Mouse (Mus musculus) MEL (cell line): ENCODE measurements around the gene Pknox2. TPM values are rescaled to one million over a fixed set of nuclear protein-coding genes. Genes with fewer than 3 reads are reported as not detected.

Experiments used
- DNase-seq: peaks from one replicate; pipeline ENCODE4 v3.0.0; 2011; ENCODE audit warnings: low read depth, low spot score
- H3K27ac ChIP-seq: 2 replicates; pipeline ENCODE4 v1.5.1; 2012; ENCODE audit warnings: low read depth, mild to moderate bottlenecking, control low read depth, low read length, moderate library complexity; ENCODE audit not compliant: control insufficient read depth
- H3K27me3 ChIP-seq, 2 experiments: fragments of 150-350 bp in 1 of 2; sonication (generic) in 1 of 2; 2 replicates each; pipeline ENCODE4 v1.6.1; 2012; ENCODE audit warnings: low read length in 2 of 2, mild to moderate bottlenecking in 2 of 2, improper control_type of control experiment in 1 of 2, moderate library complexity in 1 of 2; ENCODE audit not compliant: insufficient read depth in 2 of 2, control insufficient read depth in 1 of 2
- H3K36me3 ChIP-seq, 2 experiments: 2 replicates each; pipeline ENCODE4 v1.6.1; 2012 to 2014; ENCODE audit warnings: low read length in 2 of 2, improper control_type of control experiment in 1 of 2, inconsistent platforms in 1 of 2, mild to moderate bottlenecking in 1 of 2; ENCODE audit not compliant: insufficient read depth in 2 of 2, control insufficient read depth in 1 of 2
- H3K4me1 ChIP-seq, 2 experiments: fragments of 150-350 bp in 1 of 2; sonication (generic) in 1 of 2; 2 replicates each; pipeline ENCODE4 v1.6.1; 2012; ENCODE audit warnings: low read length in 2 of 2, improper control_type of control experiment in 1 of 2, mild to moderate bottlenecking in 1 of 2; ENCODE audit not compliant: insufficient read depth in 2 of 2, control insufficient read depth in 1 of 2
- H3K4me3 ChIP-seq, 2 experiments: fragments of 150-350 bp in 1 of 2; sonication (generic) in 1 of 2; 2 replicates each; pipeline ENCODE4 v1.5.1; 2012; ENCODE audit warnings: low read depth in 2 of 2, low read length in 2 of 2, mild to moderate bottlenecking in 2 of 2, moderate library complexity in 2 of 2, control low read depth in 1 of 2, improper control_type of control experiment in 1 of 2; ENCODE audit not compliant: control insufficient read depth in 1 of 2, insufficient read depth in 1 of 2
- H3K79me2 ChIP-seq: 2 replicates; pipeline ENCODE4 v1.6.1; 2012; ENCODE audit warnings: mild to moderate bottlenecking, low read length, moderate library complexity; ENCODE audit not compliant: control insufficient read depth, poor library complexity, insufficient read depth
- H3K9ac ChIP-seq: 2 replicates; pipeline ENCODE4 v1.6.1; 2012; ENCODE audit warnings: low read depth, mild to moderate bottlenecking, control low read depth, low read length, moderate library complexity; ENCODE audit not compliant: control insufficient read depth, poor library complexity, severe bottlenecking
- H3K9me3 ChIP-seq: fragments of 150-350 bp; sonication (generic); replicated peaks from 2 replicates; pipeline ENCODE4 v1.6.1; 2012; ENCODE audit warnings: mild to moderate bottlenecking, low read length, improper control_type of control experiment, moderate library complexity; ENCODE audit not compliant: insufficient read depth
- BHLHE40 ChIP-seq: IDR thresholded peaks from 2 replicates; pipeline ENCODE4 v1.6.1; 2012; ENCODE audit warnings: low read depth, mild to moderate bottlenecking, inconsistent platforms, low read length, improper control_type of control experiment, borderline replicate concordance
- ETS1 ChIP-seq: IDR thresholded peaks from 2 replicates; pipeline ENCODE4 v1.6.1; 2012; ENCODE audit warnings: low read depth, mild to moderate bottlenecking, inconsistent platforms, low read length, improper control_type of control experiment, moderate library complexity
- GABPA ChIP-seq: IDR thresholded peaks from 2 replicates; pipeline ENCODE4 v1.6.1; 2012; ENCODE audit warnings: low read depth, mild to moderate bottlenecking, inconsistent platforms, low read length, improper control_type of control experiment, moderate library complexity
- JUND ChIP-seq: IDR thresholded peaks from 2 replicates; pipeline ENCODE4 v1.6.1; 2011; ENCODE audit warnings: low read depth, mild to moderate bottlenecking, improper control_type of control experiment, low read length
- MEF2A ChIP-seq: IDR thresholded peaks from 2 replicates; pipeline ENCODE4 v1.6.1; 2014; ENCODE audit warnings: low read depth, mild to moderate bottlenecking, inconsistent platforms, low read length, improper control_type of control experiment; ENCODE audit not compliant: poor library complexity, insufficient replicate concordance, severe bottlenecking; ENCODE audit errors: extremely low read depth
- MXI1 ChIP-seq: IDR thresholded peaks from 2 replicates; pipeline ENCODE4 v1.6.1; 2011; ENCODE audit warnings: mild to moderate bottlenecking, low read depth, low read length, improper control_type of control experiment
- MYB ChIP-seq: IDR thresholded peaks from 2 replicates; pipeline ENCODE4 v1.6.1; 2011; ENCODE audit warnings: mild to moderate bottlenecking, low read depth, low read length, improper control_type of control experiment
- MYC ChIP-seq: IDR thresholded peaks from 2 replicates; pipeline ENCODE4 v1.6.1; 2011; ENCODE audit warnings: low read depth, mild to moderate bottlenecking, low read length, improper control_type of control experiment, moderate library complexity
- NELFE ChIP-seq: IDR thresholded peaks from 2 replicates; pipeline ENCODE4 v1.6.1; 2011; ENCODE audit warnings: low read depth, low read length, improper control_type of control experiment
- NRF1 ChIP-seq: IDR thresholded peaks from 2 replicates; pipeline ENCODE4 v1.6.1; 2014; ENCODE audit warnings: low read depth, mild to moderate bottlenecking, inconsistent platforms, low read length, improper control_type of control experiment, moderate library complexity; ENCODE audit not compliant: poor library complexity, insufficient read depth, severe bottlenecking
- POLR2AphosphoS5 ChIP-seq: IDR thresholded peaks from 2 replicates; pipeline ENCODE4 v1.6.1; 2012; ENCODE audit warnings: low read depth, borderline replicate concordance, mild to moderate bottlenecking, inconsistent platforms, low read length, moderate library complexity, mixed read lengths
- RAD21 ChIP-seq: IDR thresholded peaks from 2 replicates; pipeline ENCODE4 v1.6.1; 2011; ENCODE audit warnings: mild to moderate bottlenecking, low read depth, low read length, improper control_type of control experiment
- RCOR1 ChIP-seq: IDR thresholded peaks from 2 replicates; pipeline ENCODE4 v1.6.1; 2012; ENCODE audit warnings: low read depth, mild to moderate bottlenecking, inconsistent platforms, low read length, improper control_type of control experiment
- SIN3A ChIP-seq: IDR thresholded peaks from 2 replicates; pipeline ENCODE4 v1.6.1; 2012; ENCODE audit warnings: low read length, improper control_type of control experiment, inconsistent platforms
- TBP ChIP-seq: IDR thresholded peaks from 2 replicates; pipeline ENCODE4 v1.8.0; 2011; ENCODE audit warnings: low read depth, low read length, improper control_type of control experiment
- TCF12 ChIP-seq: IDR thresholded peaks from 2 replicates; pipeline ENCODE4 v1.6.1; 2014; ENCODE audit warnings: low read depth, mild to moderate bottlenecking, inconsistent platforms, low read length, improper control_type of control experiment, moderate library complexity
- UBTF ChIP-seq: IDR thresholded peaks from 2 replicates; pipeline ENCODE4 v1.6.1; 2012; ENCODE audit warnings: low read depth, mild to moderate bottlenecking, inconsistent platforms, low read length, improper control_type of control experiment, moderate library complexity, borderline replicate concordance; ENCODE audit not compliant: insufficient read depth
- USF1 ChIP-seq: IDR thresholded peaks from 2 replicates; pipeline ENCODE4 v1.6.1; 2014; ENCODE audit warnings: low read depth, mild to moderate bottlenecking, inconsistent platforms, low read length, improper control_type of control experiment, moderate library complexity
- USF2 ChIP-seq, 2 experiments: IDR thresholded peaks; 2 replicates each; pipeline ENCODE4 v1.6.1; 2011 to 2012; ENCODE audit warnings: improper control_type of control experiment in 2 of 2, low read length in 2 of 2, borderline replicate concordance in 1 of 2, inconsistent platforms in 1 of 2, low read depth in 1 of 2, mild to moderate bottlenecking in 1 of 2; ENCODE audit not compliant: insufficient read depth in 1 of 2
- ZC3H11A ChIP-seq: IDR thresholded peaks from 2 replicates; pipeline ENCODE4 v1.6.1; 2012; ENCODE audit warnings: low read depth, mild to moderate bottlenecking, inconsistent platforms, low read length, improper control_type of control experiment
- ZKSCAN1 ChIP-seq: IDR thresholded peaks from 2 replicates; pipeline ENCODE4 v1.6.1; 2012; ENCODE audit warnings: low read depth, mild to moderate bottlenecking, inconsistent platforms, low read length, improper control_type of control experiment, moderate library complexity
- ZNF384 ChIP-seq: IDR thresholded peaks from 2 replicates; pipeline ENCODE4 v1.6.1; 2012; ENCODE audit warnings: low read depth, mild to moderate bottlenecking, inconsistent platforms, low read length, improper control_type of control experiment
- polyA plus RNA-seq, 2 experiments: library from polyadenylated mRNA; stranded (reverse) in 1 of 2; unstranded in 1 of 2; fragments of >175 nt in 1 of 2; fragments of >200 nt in 1 of 2; gene quantifications; 2 replicates each; pipeline versions ENCODE4 v1.2.1 to v1.2.4; 2012; ENCODE audit warnings: low replicate concordance in 2 of 2, low read depth in 1 of 2; ENCODE audit not compliant: insufficient read length in 2 of 2, insufficient read depth in 1 of 2, missing spikeins in 1 of 2
- total RNA-seq: library from RNA; depleted of rRNA; stranded (reverse); fragments of 300-350 nt; gene quantifications from 2 replicates; pipeline ENCODE4 v1.2.3, GENCODE M21; 2012

Pknox2 gene
- total and polyA plus RNA-seq, 3 experiments, result not detected

DNA sequence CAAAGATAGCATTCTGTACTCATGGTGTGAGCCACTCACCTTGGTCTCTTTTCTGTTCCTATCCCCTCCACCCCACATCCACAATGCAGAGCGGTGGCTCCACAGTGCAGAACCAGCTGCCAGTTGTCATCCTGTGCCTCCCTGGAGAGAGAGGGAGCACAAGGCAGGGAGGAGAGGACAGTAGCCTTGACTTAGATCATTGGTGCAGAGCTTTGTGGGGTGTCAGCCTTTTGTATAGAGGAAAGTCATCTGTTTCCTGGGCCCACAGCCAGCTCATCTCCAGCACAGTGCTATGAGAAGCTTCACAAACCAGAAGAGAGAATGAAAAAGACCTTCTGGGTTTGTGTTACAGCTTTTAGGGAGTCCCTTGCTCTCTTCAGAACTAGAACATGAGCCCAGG is 129.1 kb downstream of the Pknox2 start:
- H3K27me3 ChIP-seq, result peaks cover 0 to 1% of the 10 kb centered on the region in 2 experiments; a peak in 1 of 4 replicates
- no peaks in the 10 kb centered on the region for H3K9me3 ChIP-seq
- H3K36me3 ChIP-seq, result no peaks in the 10 kb centered on the region
- no peak overlapping the region for H3K9ac ChIP-seq
- H3K79me2 ChIP-seq, result no peaks in the 10 kb centered on the region
- no peak for DNase-seq
- H3K4me3 ChIP-seq, result no peak overlapping the region
- TF ChIP-seq ZNF384 (no peak), MXI1 (no peak), JUND (no peak), ZKSCAN1 (no peak), NRF1 (no peak), UBTF (no peak), GABPA (no peak), MYB (no peak), SIN3A (no peak), USF2 (IDR thresholded peaks at IDR 0.05; ENCODE audit: borderline replicate concordance in 1 of 2, insufficient read depth in 1 of 2, low read depth in 1 of 2, low read length in 2 of 2) (no peak), USF1 (no peak), TCF12 (no peak), MYC (no peak), ZC3H11A (no peak), TBP (no peak), POLR2AphosphoS5 (no peak), ETS1 (no peak), RCOR1 (no peak)
- no peak overlapping the region for H3K27ac ChIP-seq
- H3K4me1 ChIP-seq, result peaks cover 0 to 7% of the 10 kb centered on the region in 2 experiments; a peak in 2 of 4 replicates

DNA sequence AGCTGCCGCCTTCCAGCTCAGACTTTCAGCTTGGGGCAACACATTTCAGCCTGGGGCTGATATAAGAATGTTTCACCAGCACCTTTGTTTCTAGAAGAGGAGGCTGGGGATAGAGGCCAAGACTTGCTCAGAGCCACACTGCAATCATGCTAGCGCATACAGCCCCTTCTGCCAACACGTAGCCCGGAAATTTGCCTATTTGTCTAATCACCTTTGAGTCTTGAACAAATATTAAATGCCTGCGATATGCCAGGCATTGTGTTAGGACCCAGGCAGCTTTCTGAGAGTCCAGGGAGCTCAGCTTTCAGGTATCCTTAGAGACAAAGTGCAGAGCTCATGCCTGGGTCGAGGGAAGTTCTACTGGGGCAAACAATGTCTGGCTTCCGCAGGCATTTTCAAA is 130.0 kb downstream of the Pknox2 start:
- no peak for TF ChIP-seq USF2 (IDR thresholded peaks at IDR 0.05; ENCODE audit: borderline replicate concordance in 1 of 2, insufficient read depth in 1 of 2, low read depth in 1 of 2, low read length in 2 of 2)
- TF ChIP-seq MEF2A, result no peak
- TF ChIP-seq BHLHE40, result no peak
- no peak for TF ChIP-seq ZNF384
- TF ChIP-seq RAD21, result no peak
- no peak for TF ChIP-seq GABPA
- no peak for TF ChIP-seq NELFE
- TF ChIP-seq ETS1, result no peak
- no peak for TF ChIP-seq TBP
- TF ChIP-seq RCOR1, result no peak
- no peak for TF ChIP-seq MYB
- TF ChIP-seq, all 39 proteins: peak for 0
- Histone ChIP-seq H3K27ac (no peak overlapping the region), H3K4me3 (no peak overlapping the region), H3K9ac (no peak overlapping the region), H3K79me2 (no peaks in the 10 kb centered on the region), H3K27me3 (peaks cover 0 to 1% of the 10 kb centered on the region in 2 experiments; a peak in 1 of 4 replicates), H3K9me3 (no peaks in the 10 kb centered on the region), H3K36me3 (no peaks in the 10 kb centered on the region), H3K4me1 (peaks cover 0 to 7% of the 10 kb centered on the region in 2 experiments; a peak in 2 of 4 replicates)
- no peak for DNase-seq
